Mouse (Mus musculus) fat pad, adult 2 months (tissue): ENCODE results near the gene Gm20388.

Experiments used
- DNase-seq: peaks from one replicate; pipeline ENCODE4 v3.0.0-alpha.2; 2011; ENCODE audit warnings: low read depth, low spot score; ENCODE audit errors: extremely low read depth

Gene Gm20388

GRCm38 (mm10) chr8:120494903-120495302 is 584.3 kb downstream of the Gm20388 start:
- no peak for DNase-seq

- DNase-seq = no peak
These were observed 584.8 kb downstream of the Gm20388 start for GRCm38 (mm10) chr8:120495461-120495860.

- DNase-seq = no peak
These were observed 585.8 kb downstream of the Gm20388 start for GRCm38 (mm10) chr8:120496478-120496877.

- no peak for DNase-seq
These were observed 586.9 kb downstream of the Gm20388 start for GRCm38 (mm10) chr8:120497503-120497946.

- DNase-seq = no peak
These were observed 587.7 kb downstream of the Gm20388 start for GRCm38 (mm10) chr8:120498349-120498831.

GRCm38 (mm10) chr8:120498926-120499605 is 588.4 kb downstream of the Gm20388 start:
- no peak for DNase-seq

GRCm38 (mm10) chr8:120500701-120501261 is 590.1 kb downstream of the Gm20388 start:
- DNase-seq = peak; percentile 86

- DNase-seq = no peak
These were observed 590.8 kb downstream of the Gm20388 start for GRCm38 (mm10) chr8:120501426-120501825.

- no peak for DNase-seq
These were observed 591.8 kb downstream of the Gm20388 start for GRCm38 (mm10) chr8:120502428-120502827.

- DNase-seq = no peak
These were observed 593.8 kb downstream of the Gm20388 start for GRCm38 (mm10) chr8:120504251-120505081.

- DNase-seq = no peak
These were observed 594.5 kb downstream of the Gm20388 start for GRCm38 (mm10) chr8:120505082-120505511.

- DNase-seq = no peak
These were observed 595.1 kb downstream of the Gm20388 start for GRCm38 (mm10) chr8:120505619-120506310.

GRCm38 (mm10) chr8:120506562-120506961 is 595.9 kb downstream of the Gm20388 start:
- no peak for DNase-seq

- DNase-seq = no peak
These were observed 596.6 kb downstream of the Gm20388 start for GRCm38 (mm10) chr8:120507290-120507689.

- no peak for DNase-seq
These were observed 598.7 kb downstream of the Gm20388 start for GRCm38 (mm10) chr8:120509136-120510034.

GRCm38 (mm10) chr8:120510035-120510416 is 599.4 kb downstream of the Gm20388 start:
- DNase-seq = no peak

GRCm38 (mm10) chr8:120510863-120511457 is 600.3 kb downstream of the Gm20388 start:
- DNase-seq = no peak

- DNase-seq = no peak
These were observed 601.1 kb downstream of the Gm20388 start for GRCm38 (mm10) chr8:120511737-120512136.

- DNase-seq = no peak
These were observed 601.7 kb downstream of the Gm20388 start for GRCm38 (mm10) chr8:120512326-120512725.

GRCm38 (mm10) chr8:120513145-120513544 is 602.5 kb downstream of the Gm20388 start:
- DNase-seq = no peak
